Mouse (Mus musculus) left cerebral cortex, adult 8-10 months (tissue): ENCODE data around the gene Bckdha. TPM values are rescaled to one million over a fixed set of nuclear protein-coding genes. Genes with fewer than 3 reads are reported as not detected.

ENCODE experiments used
- DNase-seq, 2 experiments: peaks; one replicate each; pipeline ENCODE4 v3.0.0; 2022; ENCODE audit warnings: low spot score in 2 of 2
- total RNA-seq, 4 experiments: library from RNA; stranded (reverse); gene quantifications; 2 replicates each; pipeline ENCODE4 v1.2.4; 2022

Gene Bckdha
- total RNA-seq, 4 experiments from 2014 or later = 36.1 to 40.8 (median 39.4) TPM

GRCm38 (mm10) chr7:25614831-25615705 is 43.7 kb downstream of the Bckdha start:
- no peak for DNase-seq

- no peak for DNase-seq
These were observed 44.7 kb downstream of the Bckdha start for GRCm38 (mm10) chr7:25614086-25614485.

- DNase-seq = no peak
These were observed 47.3 kb downstream of the Bckdha start for GRCm38 (mm10) chr7:25611501-25611900.

GRCm38 (mm10) chr7:25610056-25610455 is 48.7 kb downstream of the Bckdha start:
- no peak for DNase-seq

GRCm38 (mm10) chr7:25607196-25607595 is 51.6 kb downstream of the Bckdha start:
- no peak for DNase-seq

GRCm38 (mm10) chr7:25606625-25607063 is 52.1 kb downstream of the Bckdha start:
- DNase-seq = no peak

- DNase-seq = no peak
These were observed 57.4 kb downstream of the Bckdha start for GRCm38 (mm10) chr7:25601346-25601745.

GRCm38 (mm10) chr7:25600666-25601065 is 58.1 kb downstream of the Bckdha start:
- no peak for DNase-seq

GRCm38 (mm10) chr7:25599663-25600062 is 59.1 kb downstream of the Bckdha start:
- peak; percentile 33 to 73 for DNase-seq

GRCm38 (mm10) chr7:25593859-25594258 is 64.9 kb downstream of the Bckdha start:
- DNase-seq = no peak

GRCm38 (mm10) chr7:25591226-25591625 is 67.6 kb downstream of the Bckdha start:
- no peak for DNase-seq

- no peak for DNase-seq
These were observed 73.2 kb downstream of the Bckdha start for GRCm38 (mm10) chr7:25585351-25586204.

GRCm38 (mm10) chr7:25584651-25585050 is 74.1 kb downstream of the Bckdha start:
- no peak for DNase-seq

- DNase-seq = no peak
These were observed 76.4 kb downstream of the Bckdha start for GRCm38 (mm10) chr7:25582301-25582810.

Other genes starting within 250 kb of the Bckdha start
- not detected for gene Cxcl17, start 246.1 kb downstream of the Bckdha start, total RNA-seq
- gene Ceacam1, start 181.4 kb downstream of the Bckdha start, total RNA-seq = 1 to 10 TPM; 2.3 to 3.3 (median 2.8) TPM
- under 1 TPM; 0.39 to 0.81 (median 0.64) TPM for gene Ceacam2, start 119.1 kb downstream of the Bckdha start, total RNA-seq
- gene Erich4, start 43.1 kb downstream of the Bckdha start, total RNA-seq = not detected
- gene Dmac2, start 39.6 kb downstream of the Bckdha start, total RNA-seq = 10 to 100 TPM; 53.2 to 58.0 (median 55.7) TPM
- 1 to 10 TPM in 2 of 4 experiments, under 1 TPM in 2; 0.54 to 1.6 (median 0.89) TPM for gene B3gnt8, start 32.3 kb downstream of the Bckdha start, total RNA-seq
- 10 to 100 TPM; 21.7 to 27.4 (median 26.7) TPM for gene Exosc5, start 183 bp upstream of the Bckdha start, total RNA-seq
- gene Tmem91, start 16.2 kb upstream of the Bckdha start, total RNA-seq = 10 to 100 TPM; 27.1 to 37.7 (median 34.1) TPM
- gene B9d2, start 21.8 kb upstream of the Bckdha start, total RNA-seq = 10 to 100 TPM; 25.3 to 29.6 (median 28.6) TPM
- 10 to 100 TPM in 2 of 4 experiments, 1 to 10 TPM in 2; 6.1 to 19.9 (median 11.1) TPM for gene Tgfb1, start 28.0 kb upstream of the Bckdha start, total RNA-seq
- gene Ccdc97, start 60.1 kb upstream of the Bckdha start, total RNA-seq = 10 to 100 TPM; 57.8 to 60.7 (median 58.4) TPM
- gene Hnrnpul1, start 95.8 kb upstream of the Bckdha start, total RNA-seq = 100 to 1,000 TPM; 102 to 118 (median 109) TPM
- 10 to 100 TPM; 37.9 to 58.3 (median 45.8) TPM for gene Axl, start 129.7 kb upstream of the Bckdha start, total RNA-seq
- 1 to 10 TPM; 4.3 to 5.1 (median 4.9) TPM for gene Cyp2s1, start 157.9 kb upstream of the Bckdha start, total RNA-seq
- gene Cyp2b10, start 238.6 kb upstream of the Bckdha start, total RNA-seq = under 1 TPM; 0.16 to 0.38 (median 0.24) TPM